Mouse (Mus musculus): ENCODE results near the gene Myt1l.

Myt1l gene

DNA sequence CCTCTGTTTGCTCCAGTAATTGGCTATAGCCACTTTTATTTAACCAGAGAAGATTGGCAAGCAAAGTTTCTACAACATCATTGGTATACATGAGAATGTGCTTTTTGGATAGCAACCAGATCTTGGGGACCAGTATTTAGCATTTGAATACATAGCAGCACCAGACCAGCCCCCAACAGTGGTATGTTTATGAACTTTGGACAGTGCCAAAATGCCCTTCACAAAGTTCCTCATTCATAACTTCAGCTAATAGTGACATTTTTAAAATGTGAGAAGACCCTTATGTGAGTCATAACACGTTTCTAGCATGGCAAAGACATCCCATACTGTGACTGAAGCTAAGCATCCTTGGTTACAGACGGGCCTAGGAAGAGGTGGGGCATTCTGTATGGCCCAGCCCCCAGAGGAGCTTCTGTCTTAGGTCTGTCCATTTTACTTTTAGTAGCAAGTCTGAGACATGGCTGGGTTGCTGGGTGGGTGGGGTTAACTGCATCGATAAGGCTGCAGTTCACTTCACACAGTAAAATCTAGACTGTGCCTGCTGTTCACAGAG is 369.4 kb downstream of the Myt1l start:
- in situ Hi-C loops (cut with MboI, MseI): no loop called here

DNA sequence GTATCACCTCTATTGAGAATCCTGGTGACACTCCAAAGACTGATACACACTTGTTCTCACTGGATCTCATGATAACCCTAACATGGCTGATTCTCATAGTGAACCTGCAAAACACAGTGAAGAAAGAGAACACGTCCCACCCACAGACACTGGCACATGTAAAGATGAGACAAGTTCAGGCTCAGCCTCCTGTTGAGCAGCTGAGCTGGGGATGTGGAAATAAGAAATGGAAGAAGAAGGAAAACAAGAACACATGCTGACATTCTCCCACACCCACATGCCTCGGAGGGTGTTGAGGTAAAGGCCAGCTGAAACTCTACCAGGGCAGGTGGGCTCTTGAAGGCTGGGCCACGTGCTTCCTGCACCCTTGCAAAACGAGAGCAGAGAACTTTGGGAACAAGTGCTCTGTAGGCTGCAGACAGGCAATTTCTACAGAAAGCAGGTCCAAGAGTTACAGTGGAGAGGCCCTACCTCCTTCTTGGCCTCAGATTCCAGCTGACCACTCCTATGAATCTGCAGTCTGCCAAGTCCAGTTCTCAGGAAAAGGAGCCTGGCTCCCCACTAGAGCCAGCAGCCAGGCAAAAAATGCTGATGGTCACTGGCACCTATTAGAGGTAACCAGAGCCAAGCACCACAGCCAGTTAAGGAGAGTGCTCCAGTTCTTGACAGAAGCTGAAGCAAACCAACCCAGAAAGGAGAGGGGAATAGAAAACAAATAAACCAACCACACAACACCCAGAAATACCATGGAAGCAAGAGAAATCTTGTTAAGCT is 376.1 kb downstream of the Myt1l start:
- in situ Hi-C loops (cut with MboI, MseI): loop anchor here (25.0 kb wide), 1 partner anchor 1317 kb away; the partner anchor contains the start of gene Allc

DNA sequence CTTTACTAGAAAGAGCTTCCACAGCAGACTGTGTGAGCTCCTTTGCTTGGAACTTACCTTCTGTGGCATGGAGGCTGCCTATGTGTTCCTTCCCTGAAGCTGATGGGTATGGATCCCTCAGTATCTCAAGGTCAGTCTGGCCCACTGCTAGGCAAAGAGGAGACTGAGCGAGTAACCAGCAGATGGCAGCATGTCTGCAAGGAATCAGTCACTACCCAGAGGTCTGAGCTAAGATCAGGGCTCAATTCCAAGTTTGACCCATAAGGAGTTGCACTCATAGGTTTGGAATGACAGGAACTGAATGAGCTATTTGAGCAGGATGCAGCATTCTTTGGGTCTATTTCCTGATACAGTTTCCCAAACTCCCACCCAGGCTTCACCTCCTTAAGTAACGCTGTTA is 378.9 kb downstream of the Myt1l start:
- in situ Hi-C loops (cut with MboI, MseI): loop anchor here (25.0 kb wide), 1 partner anchor 1320 kb away; the partner anchor contains the start of gene Allc

DNA sequence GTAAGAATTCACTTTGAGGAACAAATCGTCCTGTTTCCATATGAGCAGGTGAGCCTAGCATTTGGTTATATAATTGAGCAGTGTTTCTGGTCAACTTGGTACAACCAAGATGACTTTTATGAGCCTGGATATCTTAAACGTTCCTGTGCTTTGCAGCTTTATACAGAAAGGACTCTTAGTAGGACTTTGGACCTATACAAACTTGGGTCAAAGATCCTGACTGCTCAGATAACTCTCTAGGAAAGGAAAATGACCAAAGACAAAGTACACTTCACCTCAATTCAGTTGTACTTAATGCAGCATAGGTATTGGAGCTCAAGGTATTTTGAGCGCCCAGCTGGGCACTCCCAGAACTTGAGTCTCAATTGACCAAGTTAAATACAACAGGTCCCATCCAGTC is 388.0 kb downstream of the Myt1l start:
- in situ Hi-C loops (cut with MboI, MseI): loop anchor here (25.0 kb wide), 1 partner anchor 1329 kb away; the partner anchor contains the start of gene Allc

DNA sequence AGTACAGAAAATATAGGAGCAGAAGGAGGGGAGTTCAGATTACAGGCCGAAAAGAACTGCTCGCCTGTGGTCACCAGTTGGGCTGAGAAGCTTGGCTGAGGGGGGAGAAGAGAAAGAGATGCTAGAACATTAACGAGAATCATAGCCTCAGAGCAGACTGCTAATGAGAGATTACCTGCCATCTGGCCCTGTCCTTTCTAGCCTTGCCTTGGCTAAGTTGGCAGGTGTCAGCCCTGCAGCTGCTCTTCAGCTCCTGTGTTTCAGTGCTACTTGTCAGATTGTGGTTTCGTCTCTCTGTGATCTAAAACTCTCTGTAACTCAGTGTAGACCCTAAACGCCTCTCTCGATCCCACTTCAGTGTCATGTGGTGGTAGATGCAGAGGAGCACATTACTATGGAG is 388.6 kb downstream of the Myt1l start:
- in situ Hi-C loops (cut with MboI, MseI): loop anchor here (25.0 kb wide), 1 partner anchor 1330 kb away; the partner anchor contains the start of gene Allc

DNA sequence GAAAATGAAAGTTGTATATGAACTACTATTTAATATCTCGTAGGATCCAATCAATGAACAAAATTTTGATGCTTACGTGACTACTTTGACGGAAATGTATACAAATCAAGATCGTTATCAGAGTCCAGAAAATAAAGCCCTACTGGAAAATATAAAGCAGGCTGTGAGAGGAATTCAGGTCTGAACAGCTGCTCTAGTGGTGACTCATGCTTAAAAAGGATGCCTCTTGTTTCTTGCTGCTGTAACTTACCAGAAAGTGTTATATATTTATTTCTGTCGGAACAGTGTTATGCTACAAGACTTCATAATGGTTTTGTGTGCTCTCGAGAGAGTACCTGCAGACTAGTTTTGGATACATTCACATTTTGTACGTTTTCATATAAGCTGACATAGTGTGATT is 392.1 kb downstream of the Myt1l start:
- in situ Hi-C loops (cut with MboI, MseI): loop anchor here (25.0 kb wide), 1 partner anchor 1333 kb away; the partner anchor contains the start of gene Allc

DNA sequence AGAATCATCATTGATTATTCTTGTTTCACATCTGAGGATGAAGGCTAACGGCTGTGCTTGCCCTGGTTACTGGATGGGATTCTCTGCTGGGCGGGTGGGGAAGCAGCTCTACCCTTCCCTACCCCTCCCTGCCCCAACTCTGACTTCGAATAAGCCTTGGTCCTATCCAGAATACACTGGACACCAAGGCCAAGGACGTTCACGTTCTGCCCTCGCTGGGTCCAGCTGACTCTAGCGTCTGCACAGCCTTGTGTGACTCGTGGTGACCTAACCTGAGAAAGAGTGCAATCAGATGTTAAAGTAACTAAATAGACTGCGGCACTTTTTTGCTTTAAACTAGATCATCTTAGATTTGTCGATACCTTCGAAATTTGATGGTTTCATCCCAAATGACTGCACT is 393.3 kb downstream of the Myt1l start:
- in situ Hi-C loops (cut with MboI, MseI): loop anchor here (25.0 kb wide), 1 partner anchor 1334 kb away; the partner anchor contains the start of gene Allc

DNA sequence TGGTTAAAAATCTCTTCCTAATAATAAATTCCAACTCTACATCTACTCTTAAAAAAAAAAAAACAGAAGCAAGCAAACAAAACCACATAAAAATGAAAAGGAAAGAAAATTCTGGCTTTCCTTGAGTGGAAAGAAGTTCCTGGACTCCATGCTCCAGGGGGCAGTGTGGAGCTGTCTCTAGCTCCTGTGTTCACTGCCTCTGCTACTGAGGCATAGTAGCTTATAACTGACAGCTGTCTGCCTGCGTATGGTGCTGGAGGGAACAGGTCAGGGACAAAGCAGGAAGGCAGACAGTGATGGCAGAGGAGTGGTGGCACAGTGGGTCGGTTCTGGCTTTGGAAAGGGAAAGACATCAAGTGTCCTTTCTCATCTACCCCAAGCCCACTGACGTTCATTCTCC is 398.7 kb downstream of the Myt1l start:
- in situ Hi-C loops (cut with MboI, MseI): no loop called here

DNA sequence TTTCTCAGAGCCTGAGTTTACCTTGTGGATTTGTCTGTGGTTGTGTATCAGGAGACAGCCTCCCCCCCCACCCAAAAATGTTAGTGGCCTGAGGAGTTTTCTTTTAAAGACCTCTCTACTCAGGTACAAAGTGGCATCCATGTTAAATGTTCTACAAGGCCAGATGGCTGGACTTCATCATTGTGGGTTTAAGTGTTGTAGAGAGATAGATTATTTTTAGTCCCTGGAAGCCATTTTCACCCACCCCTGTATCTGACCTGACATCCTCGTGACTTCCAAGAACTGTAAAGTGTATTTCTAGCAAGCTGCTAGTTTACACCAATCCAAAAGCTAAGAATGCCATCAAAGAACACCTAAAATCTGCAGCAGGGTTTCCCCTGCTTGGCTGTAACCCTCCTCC is 402.4 kb downstream of the Myt1l start:
- in situ Hi-C loops (cut with MboI, MseI): no loop called here

DNA sequence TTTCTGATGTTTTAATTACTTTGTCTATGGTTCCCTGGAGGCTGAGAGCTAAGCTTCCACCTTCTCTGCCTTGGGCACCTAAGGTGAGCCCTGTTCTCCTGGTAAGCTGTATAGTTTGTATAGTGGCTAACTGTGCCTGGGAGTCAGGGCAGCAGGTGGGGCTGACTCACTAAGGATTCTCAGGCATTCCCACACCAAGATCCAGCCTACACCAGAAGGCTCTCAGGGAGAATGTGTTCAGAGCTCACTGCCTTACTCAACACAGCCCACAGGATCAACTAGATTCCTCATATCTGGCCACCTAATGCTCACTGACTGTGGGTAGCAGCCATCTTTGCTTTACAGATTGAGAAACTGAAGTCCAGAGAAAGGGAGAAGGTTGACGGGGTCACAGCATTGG is 404.8 kb downstream of the Myt1l start:
- in situ Hi-C loops (cut with MboI, MseI): no loop called here

DNA sequence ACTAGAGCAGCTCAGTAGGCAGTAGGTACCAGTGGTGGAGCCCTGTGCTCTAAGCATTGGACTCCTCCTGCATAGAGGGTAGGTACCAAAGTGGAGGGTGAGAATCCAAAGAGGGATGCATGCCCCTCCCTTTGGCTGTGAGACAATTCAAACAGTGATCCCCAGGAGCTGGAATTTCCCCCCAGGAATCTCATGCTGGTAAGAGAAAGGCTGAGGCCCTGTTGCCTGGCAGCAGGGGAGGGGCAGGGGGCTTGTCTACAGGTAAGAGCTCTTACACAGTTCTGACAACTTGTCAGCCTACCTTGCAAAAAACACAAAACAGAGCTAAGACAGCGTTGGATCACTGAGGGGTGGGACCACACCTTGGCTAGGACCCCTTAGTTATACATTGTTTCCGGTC is 405.3 kb downstream of the Myt1l start:
- in situ Hi-C loops (cut with MboI, MseI): no loop called here

DNA sequence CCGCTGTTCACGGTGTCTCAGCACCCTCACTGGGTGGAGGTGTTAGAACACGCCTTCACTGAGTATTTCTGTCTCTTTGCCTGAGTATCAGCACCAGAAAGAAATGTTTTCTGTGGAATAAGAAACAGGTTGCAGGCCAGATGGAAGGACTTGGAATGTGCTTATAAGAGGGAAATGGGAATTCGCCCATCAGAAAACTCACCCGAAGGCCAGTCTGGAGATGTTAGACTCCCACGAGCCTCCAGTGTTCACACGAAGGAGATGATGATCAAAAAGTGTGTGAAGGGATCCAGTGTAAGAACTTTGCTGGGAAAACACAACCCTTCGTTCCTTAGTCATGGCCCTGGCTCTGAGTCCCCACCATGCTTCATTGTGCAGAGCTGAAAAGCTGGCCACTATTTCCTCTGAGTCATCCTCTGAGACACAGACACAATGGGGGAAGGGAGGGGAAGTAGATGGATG is 406.0 kb downstream of the Myt1l start:
- in situ Hi-C loops (cut with MboI, MseI): no loop called here

DNA sequence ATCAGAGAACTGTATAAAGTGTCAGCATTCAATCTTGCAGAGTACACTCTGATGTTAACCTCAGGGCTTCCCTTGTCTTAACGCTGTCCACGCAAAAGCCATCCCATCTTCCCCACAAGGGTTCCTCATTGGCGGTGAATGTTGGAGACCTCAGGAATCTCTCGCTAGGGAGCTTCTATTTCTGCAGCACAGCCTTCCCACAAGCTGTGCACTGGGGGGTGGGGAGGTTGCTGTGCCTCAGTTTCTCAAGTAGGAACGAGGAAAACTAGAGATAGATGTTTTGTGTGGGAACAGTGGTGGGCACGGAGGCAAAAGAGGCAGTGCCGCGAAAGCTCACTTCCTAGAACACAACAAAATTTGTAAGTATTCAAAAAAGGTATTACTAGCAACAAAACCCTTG is 409.1 kb downstream of the Myt1l start, which contains the start of gene Pxdn:
Gene Pxdn (plus strand): TSS at position 301 of the 400 bp plus-strand sequence.
- in situ Hi-C loops (cut with MboI, MseI): no loop called here

DNA sequence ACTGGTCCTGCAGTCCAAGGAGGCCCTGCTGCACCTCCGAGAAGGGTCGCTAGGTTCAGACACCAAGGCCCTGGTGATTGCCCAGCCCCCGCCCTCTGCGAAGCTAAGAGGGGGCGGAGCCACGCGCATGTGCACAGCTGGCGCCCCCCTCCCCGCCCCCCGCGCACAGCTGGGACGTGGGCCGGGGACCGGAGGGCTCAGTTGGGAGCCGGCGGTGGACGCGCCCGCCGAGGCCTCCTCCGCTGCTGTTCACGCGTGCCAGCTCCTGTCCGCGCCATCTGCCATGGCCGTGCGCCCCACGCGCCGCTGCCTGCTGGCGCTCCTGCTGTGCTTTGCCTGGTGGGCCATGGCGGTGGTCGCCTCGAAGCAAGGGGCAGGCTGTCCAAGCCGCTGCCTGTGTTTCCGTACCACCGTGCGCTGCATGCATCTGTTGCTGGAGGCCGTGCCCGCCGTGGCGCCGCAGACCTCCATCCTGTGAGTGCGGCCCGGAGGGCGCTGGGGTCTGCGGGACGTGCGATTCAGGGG is 409.7 kb downstream of the Myt1l start:
- in situ Hi-C loops (cut with MboI, MseI): no loop called here

DNA sequence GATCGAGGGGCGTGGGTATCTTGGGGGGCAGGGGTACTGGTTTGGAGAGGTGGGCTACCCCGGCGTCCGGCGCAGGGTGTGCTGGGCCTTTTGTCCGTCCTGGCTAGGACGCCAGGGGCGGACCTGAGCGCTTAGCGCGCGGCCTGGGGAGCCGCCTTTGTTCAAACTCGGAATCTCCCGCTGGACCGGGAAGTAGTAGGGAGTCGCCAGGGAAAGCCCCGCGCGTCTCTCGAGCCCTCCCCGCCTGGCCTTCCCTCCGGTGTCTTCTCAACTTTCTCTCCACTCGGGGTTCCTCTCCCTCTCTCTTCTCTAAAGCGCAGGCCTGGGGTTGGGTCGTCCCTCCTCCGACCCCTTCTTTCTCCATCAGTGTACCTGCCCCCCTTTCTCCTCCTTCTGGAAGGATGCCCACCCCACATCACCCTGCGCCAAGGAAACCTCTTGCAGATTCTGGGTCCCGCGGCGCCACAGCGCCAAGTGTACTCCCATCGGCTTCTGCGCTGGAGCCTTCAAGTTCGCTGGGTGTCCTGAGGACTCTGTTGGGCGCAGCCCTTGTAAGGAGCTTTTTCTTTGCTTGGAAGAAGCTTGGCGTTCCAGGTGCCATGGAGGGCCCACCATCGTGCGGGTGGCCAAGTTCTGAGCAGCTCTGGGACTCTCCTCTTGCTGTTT is 410.3 kb downstream of the Myt1l start:
- in situ Hi-C loops (cut with MboI, MseI): no loop called here

DNA sequence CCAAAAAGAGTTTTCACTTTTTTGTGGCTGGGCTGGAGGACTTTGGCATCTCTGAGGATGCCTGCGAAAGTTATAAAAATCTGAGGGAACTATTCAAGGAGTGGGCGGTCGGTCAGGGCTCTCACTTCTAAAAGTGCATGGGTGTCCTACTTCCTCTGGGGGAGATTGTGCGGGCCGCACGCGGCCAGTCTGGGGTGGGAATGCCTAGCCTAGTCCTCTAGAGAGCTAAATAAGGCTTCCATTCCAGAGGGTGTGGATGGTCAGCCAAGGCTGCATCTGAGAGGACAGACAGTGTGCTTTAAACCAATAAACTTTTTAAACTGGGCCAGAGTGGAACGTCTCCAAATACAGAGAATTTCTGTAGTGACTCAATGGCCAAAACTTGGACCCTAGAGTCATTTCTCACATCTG is 411.1 kb downstream of the Myt1l start:
- in situ Hi-C loops (cut with MboI, MseI): no loop called here

DNA sequence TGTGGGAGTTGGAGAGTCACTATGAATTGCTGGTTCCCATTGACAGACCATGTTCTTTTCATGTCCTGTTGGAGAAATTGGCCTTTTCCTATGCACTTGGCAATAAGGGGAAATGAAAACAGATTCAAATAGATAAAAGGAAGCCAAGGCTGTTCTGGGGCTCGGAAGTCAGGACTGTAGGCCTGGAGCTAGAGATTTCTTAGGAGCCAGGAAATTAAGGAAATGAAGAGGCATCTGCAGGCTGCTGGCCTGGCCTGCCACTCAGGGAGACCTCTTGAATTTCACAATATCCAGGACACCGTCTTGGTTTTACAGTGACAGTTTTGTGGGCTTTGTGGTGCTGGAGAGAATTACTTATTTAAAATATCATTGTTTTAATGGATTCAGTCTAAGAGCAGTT is 414.3 kb downstream of the Myt1l start:
- in situ Hi-C loops (cut with MboI, MseI): no loop called here

DNA sequence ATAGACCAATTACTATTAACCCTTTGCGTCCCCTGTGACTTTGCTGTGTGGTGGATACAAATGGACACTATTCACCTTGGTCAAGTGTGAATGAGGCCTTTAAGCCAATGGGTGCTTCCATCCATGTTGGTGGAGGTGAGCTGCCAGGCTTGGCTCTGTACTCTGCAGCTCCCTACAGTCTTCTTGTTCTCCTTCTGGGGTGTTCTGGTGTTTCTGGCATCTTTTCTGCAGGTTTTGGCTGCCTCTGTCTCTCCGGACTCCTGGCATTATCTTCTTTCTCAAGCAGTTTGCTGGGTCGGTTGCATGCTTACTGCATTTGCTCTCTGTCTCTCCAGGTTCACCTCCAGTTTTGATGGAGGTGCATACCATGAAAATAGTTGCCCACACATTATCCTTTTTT is 416.5 kb downstream of the Myt1l start:
- in situ Hi-C loops (cut with MboI, MseI): no loop called here

DNA sequence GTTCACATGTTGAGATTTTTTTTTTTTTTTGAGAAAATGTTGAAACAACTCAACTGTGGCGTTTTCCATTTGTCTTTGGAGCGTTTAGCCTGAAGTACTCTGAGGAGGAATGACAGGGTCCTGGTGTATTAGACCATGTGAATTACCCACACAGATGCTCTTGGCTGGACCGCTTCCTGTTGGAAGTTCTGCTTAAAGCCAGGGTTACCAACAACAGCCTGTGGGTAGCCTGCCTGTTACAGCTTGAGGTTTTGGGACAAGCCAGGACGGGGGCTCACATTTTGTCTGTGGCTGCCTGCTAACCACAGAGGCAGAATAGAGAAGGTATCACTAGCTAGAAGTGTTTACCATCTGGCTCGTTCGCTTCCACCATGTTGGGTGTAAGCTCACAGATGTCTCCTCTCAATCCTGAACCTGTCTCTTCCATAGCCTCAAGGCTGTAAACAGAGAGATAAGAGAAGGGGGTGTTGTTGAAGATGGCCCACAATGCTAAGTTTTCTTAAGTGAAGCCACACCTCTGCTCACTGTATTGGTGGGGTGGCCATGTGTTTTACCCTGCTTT is 417.1 kb downstream of the Myt1l start:
- in situ Hi-C loops (cut with MboI, MseI): no loop called here

DNA sequence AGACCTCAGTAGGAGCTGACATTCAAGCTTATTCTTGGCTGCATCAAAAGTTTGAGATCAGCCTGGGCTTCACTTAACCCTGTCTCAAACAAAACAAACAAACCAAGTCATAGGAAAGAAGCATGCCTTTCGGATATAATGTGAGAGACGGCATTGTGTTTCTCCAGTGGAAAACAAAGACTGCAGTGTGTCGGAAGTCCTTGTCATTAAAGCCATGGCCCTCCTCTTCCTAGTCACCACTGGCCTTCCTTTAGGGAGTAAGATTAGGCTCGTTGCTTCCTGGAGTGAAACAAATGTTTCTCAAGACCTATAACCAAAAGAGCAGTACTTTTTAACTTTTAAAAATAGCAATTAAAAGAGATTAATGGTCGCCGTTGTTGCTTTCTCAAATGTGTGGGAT is 422.9 kb downstream of the Myt1l start:
- in situ Hi-C loops (cut with MboI, MseI): no loop called here

DNA sequence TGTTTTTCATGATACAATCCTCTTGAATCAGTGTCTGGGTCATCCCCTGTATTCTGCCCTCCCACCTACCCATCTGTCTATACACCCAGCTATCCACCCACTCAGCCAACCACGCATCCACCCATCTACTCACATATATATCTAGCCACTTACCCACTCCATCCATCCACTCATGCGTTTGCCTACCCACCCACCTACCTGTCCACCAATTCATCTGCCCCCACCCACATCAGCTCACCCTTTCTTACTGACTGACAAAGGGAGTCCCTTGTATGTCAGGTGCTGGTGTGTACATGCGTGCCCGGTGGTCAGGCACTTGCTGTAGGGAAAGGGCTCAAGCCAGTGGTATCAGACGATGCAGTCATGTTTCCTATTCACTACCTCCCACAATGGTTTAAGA is 423.3 kb downstream of the Myt1l start:
- in situ Hi-C loops (cut with MboI, MseI): no loop called here

DNA sequence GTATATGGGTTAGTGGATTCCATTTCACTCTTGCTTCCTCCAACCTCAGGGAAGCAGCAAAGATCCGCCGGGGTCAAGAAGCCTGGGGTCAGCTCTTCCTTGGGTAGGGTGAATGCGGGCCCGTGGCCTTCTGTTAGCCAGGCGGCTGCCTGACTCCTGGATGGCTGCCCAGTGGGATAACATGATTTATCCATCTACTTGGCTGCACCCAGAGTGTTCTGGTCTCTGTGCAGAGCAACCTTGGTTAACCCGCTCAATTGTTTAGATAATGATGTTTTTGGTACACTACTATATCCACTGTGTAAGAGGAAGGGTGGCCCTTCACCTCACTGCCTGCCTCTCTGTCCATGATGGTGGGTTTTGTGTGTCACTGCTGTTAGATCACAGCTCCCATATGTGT is 423.9 kb downstream of the Myt1l start:
- in situ Hi-C loops (cut with MboI, MseI): no loop called here
